Comparison of ENCODE assay signal across 8 mouse cellular contexts in the genomic region with DNA sequence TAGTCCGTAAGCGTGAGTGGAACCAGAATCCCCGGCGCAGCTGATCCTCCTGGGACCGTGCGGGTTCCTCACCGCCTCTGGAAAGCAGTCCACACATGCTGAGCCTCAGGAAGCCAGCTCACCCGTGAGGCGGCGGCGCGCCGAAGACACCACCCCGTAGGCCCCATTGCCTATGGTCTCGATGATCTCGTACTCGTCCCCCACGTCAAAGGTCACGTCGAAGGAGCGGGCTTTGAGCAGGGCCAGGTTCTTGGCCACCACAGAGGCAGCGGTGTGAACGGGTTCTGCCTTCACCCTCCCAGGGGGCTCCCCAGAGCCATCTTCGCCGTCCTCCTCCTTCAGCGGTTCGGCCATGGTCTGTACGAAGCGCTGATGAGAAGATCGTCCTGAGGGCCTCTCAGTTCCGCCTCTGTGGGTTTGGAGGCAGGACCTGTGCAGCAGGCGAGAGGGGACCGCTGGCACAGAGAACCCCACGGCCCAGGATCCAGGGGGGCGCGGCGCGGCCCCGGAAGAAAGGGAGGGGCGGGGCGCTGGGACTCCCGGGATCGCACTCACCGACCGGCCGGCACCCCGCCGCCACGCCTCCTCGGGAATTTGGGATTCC. TPM values are rescaled to one million over a fixed set of nuclear protein-coding genes. Genes with fewer than 3 reads are reported as not detected.
DNase-seq lines count a peak whose midpoint lies in the region; ATAC-seq and TF ChIP-seq lines count a peak whose summit lies in the region.

No protein-coding gene starts in this region.

- H3K36me3 ChIP-seq in kidney, adult 2 months (ENCODE audit: control insufficient read depth, insufficient read depth, low read length): no peaks in the 10 kb centered on the region
- H3K36me3 ChIP-seq in hindbrain, embryonic 12.5 days: peaks cover 39% of the 10 kb centered on the region
- H3K36me3 ChIP-seq in neural tube, embryonic 12.5 days: peaks cover 40% of the 10 kb centered on the region

- no peak for TF ChIP-seq POLR2A in kidney, adult 2 months (IDR thresholded peaks at IDR 0.05; ENCODE audit: low read depth, low read length)

- H3K9me3 ChIP-seq in hindbrain, embryonic 12.5 days (replicated peaks): no peaks in the 10 kb centered on the region
- no peaks in the 10 kb centered on the region for H3K9me3 ChIP-seq in neural tube, embryonic 12.5 days

- under 1% methylated on average over 50 of the region's 50 CpGs for WGBS in kidney, adult 2 months
- WGBS in hindbrain, embryonic 12.5 days: under 1% methylated on average over 50 of the region's 50 CpGs
- WGBS in neural tube, embryonic 12.5 days: under 1% methylated on average over 50 of the region's 50 CpGs

- H3K27me3 ChIP-seq in kidney, adult 2 months (replicated peaks; ENCODE audit: control insufficient read depth, insufficient read depth, low read length): no peaks in the 10 kb centered on the region
- H3K27me3 ChIP-seq in hindbrain, embryonic 12.5 days: no peaks in the 10 kb centered on the region
- no peaks in the 10 kb centered on the region for H3K27me3 ChIP-seq in neural tube, embryonic 12.5 days (replicated peaks)

- H3K9ac ChIP-seq in hindbrain, embryonic 12.5 days: peak overlapping the region; percentile 81
- peak overlapping the region; percentile 78 for H3K9ac ChIP-seq in neural tube, embryonic 12.5 days

- no peak for TF ChIP-seq CTCF in kidney, adult 2 months (conservative IDR thresholded peaks at IDR 0.05; ENCODE audit: insufficient read depth, insufficient read length, low read depth, low read length)

- H3K4me2 ChIP-seq in hindbrain, embryonic 12.5 days (replicated peaks): peak overlapping the region; percentile 92
- H3K4me2 ChIP-seq in neural tube, embryonic 12.5 days (replicated peaks): peak overlapping the region; percentile 69

- peaks cover 5% of the 10 kb centered on the region; the same call in 1 of the 2 replicates for H3K4me1 ChIP-seq in kidney, adult 2 months (ENCODE audit: control insufficient read depth, insufficient read depth, low read length)
- peaks cover 44% of the 10 kb centered on the region for H3K4me1 ChIP-seq in hindbrain, embryonic 12.5 days
- H3K4me1 ChIP-seq in neural tube, embryonic 12.5 days: peaks cover 23% of the 10 kb centered on the region

- no peak for DNase-seq in kidney, adult 2 months
- DNase-seq in kidney, adult 11 months: no peak
- DNase-seq in NIH3T3 (ENCODE audit: low read depth): peak; percentile 49
- DNase-seq in cerebellum, postnatal 36 days: peak; percentile 37 to 48
- peak; percentile 39 for DNase-seq in liver
- DNase-seq in ovary, postnatal 14 days (ENCODE audit: low spot score): no peak

- peak; percentile 71 for ATAC-seq in hindbrain, embryonic 12.5 days (ENCODE audit: low FRiP score)
- ATAC-seq in neural tube, embryonic 12.5 days (ENCODE audit: low FRiP score, low read depth): peak; percentile 64

- H3K4me3 ChIP-seq in kidney, adult 2 months (ENCODE audit: insufficient read depth, low read depth, low read length): peak overlapping the region; percentile 75
- H3K4me3 ChIP-seq in hindbrain, embryonic 12.5 days: peak overlapping the region; percentile 89
- peak overlapping the region; percentile 67 for H3K4me3 ChIP-seq in neural tube, embryonic 12.5 days

- peak overlapping the region; percentile 22; the same call in 1 of the 2 replicates for H3K27ac ChIP-seq in kidney, adult 2 months (ENCODE audit: insufficient read depth, low read depth, low read length)
- peak overlapping the region; percentile 90 for H3K27ac ChIP-seq in hindbrain, embryonic 12.5 days
- H3K27ac ChIP-seq in neural tube, embryonic 12.5 days: peak overlapping the region; percentile 71; the same call in 1 of the 2 replicates

RNA-seq across cellular contexts. Expression of gene Mapk7, which starts 0.6 kb away (rescaled TPM):
- polyA plus RNA-seq in kidney, adult 2 months (2012; rRNA removed): 13.8 and 15.4 TPM in 2 replicates
- 89.0 and 94.9 TPM in 2 replicates for polyA plus RNA-seq in hindbrain, embryonic 12.5 days (2016; fragmentation: Nextera tagmentation; extraction: Ambion mirVana)
- 93.7 and 95.6 TPM in 2 replicates for polyA plus RNA-seq in neural tube, embryonic 12.5 days (2016; fragmentation: Nextera tagmentation; extraction: Ambion mirVana)

RNA-seq across cellular contexts. Expression of gene Mfap4, which starts 8.4 kb away (rescaled TPM):
- polyA plus RNA-seq in kidney, adult 2 months (2012; rRNA removed): 12.0 and 21.3 TPM in 2 replicates
- 131 and 160 TPM in 2 replicates for polyA plus RNA-seq in hindbrain, embryonic 12.5 days (2016; fragmentation: Nextera tagmentation; extraction: Ambion mirVana)
- 103 and 133 TPM in 2 replicates for polyA plus RNA-seq in neural tube, embryonic 12.5 days (2016; fragmentation: Nextera tagmentation; extraction: Ambion mirVana)

RNA-seq across cellular contexts. Expression of gene B9d1, which starts 11.3 kb away (rescaled TPM):
- polyA plus RNA-seq in kidney, adult 2 months (2012; rRNA removed): 42.7 and 43.3 TPM in 2 replicates
- 32.0 and 33.8 TPM in 2 replicates for polyA plus RNA-seq in hindbrain, embryonic 12.5 days (2016; fragmentation: Nextera tagmentation; extraction: Ambion mirVana)
- polyA plus RNA-seq in neural tube, embryonic 12.5 days (2016; fragmentation: Nextera tagmentation; extraction: Ambion mirVana): 31.0 and 31.1 TPM in 2 replicates

RNA-seq across cellular contexts. Expression of gene Rnf112, which starts 39.7 kb away (rescaled TPM):
- 0.08 and 0.10 TPM in 2 replicates for polyA plus RNA-seq in kidney, adult 2 months (2012; rRNA removed)
- polyA plus RNA-seq in hindbrain, embryonic 12.5 days (2016; fragmentation: Nextera tagmentation; extraction: Ambion mirVana): 5.1 and 7.3 TPM in 2 replicates
- polyA plus RNA-seq in neural tube, embryonic 12.5 days (2016; fragmentation: Nextera tagmentation; extraction: Ambion mirVana): 8.9 and 9.2 TPM in 2 replicates

Comparison
In these comparisons a context has a peak if more than half of its experiments do, and no peak if none do; other contexts are left out.
1. DNase-seq: peak in NIH3T3 (single experiment), cerebellum, postnatal 36 days (2 of 2) and liver (single experiment); none in kidney, adult 2 months (single experiment), kidney, adult 11 months (single experiment) and ovary, postnatal 14 days (single experiment).
2. H3K27ac ChIP-seq: peak in every context shown above with its lines; median percentile 90 in hindbrain, embryonic 12.5 days; 71 in neural tube, embryonic 12.5 days; 22 in kidney, adult 2 months.
3. Peak in every context shown above with its lines, with median percentiles within 50 percentile points of each other: H3K4me3 ChIP-seq.